Mouse (Mus musculus) heart, adult 11 months (tissue): ENCODE results near the gene Rptor.

Source experiments
- DNase-seq: peaks from one replicate; pipeline ENCODE4 v3.0.0; 2022

Rptor gene

GRCm38 (mm10) chr11:119788919-119789713 is 186.4 kb downstream of the Rptor start:
- no peak for DNase-seq

- no peak for DNase-seq
Measured at GRCm38 (mm10) chr11:119791923-119792564, 189.3 kb downstream of the Rptor start.

GRCm38 (mm10) chr11:119793378-119793777 is 190.7 kb downstream of the Rptor start:
- DNase-seq = no peak

- DNase-seq = no peak
Measured at GRCm38 (mm10) chr11:119794020-119794419, 191.3 kb downstream of the Rptor start.

DNA sequence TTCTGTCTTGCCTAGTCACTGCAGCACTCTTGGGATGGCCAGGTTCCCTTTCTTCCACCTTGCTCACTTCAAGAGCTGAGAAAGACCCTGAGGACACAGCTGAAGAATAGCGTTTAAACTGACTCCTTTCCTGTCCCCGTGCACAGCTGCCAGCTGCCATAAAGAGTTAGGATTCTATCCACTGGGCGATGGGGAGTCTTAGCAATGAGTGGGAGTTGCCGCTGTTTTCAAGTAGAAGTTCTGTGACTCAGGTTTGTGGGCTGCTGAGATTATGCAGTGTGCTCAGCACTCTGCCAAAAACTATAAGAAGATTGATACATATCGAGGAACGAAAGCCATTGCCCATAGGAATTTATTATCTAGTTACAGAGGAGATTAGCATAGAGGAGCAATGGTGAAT is 192.0 kb downstream of the Rptor start:
- DNase-seq = no peak

DNA sequence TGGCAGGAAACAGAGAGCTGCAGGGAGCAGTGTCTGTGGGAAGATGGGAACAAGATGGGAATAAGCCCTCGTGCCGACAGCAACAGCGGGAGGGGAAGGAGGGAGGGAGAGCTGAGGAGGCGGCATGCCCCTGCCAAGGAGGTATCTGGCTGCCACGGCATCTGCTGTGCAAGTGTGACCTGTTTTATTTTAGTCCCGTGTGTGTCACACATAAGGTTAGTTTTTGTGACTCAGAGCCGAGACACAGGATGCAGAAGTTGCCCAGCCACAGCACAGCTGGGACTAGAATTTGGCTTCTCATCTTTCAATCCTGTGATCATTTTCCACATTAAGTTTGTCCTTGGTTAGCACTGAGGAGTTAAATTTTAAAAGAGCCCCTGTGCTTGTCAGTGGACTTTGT is 193.7 kb downstream of the Rptor start:
- no peak for DNase-seq

- no peak for DNase-seq
Measured at GRCm38 (mm10) chr11:119796846-119797245, 194.1 kb downstream of the Rptor start.

- no peak for DNase-seq
Measured at GRCm38 (mm10) chr11:119799536-119799935, 196.8 kb downstream of the Rptor start.

DNA sequence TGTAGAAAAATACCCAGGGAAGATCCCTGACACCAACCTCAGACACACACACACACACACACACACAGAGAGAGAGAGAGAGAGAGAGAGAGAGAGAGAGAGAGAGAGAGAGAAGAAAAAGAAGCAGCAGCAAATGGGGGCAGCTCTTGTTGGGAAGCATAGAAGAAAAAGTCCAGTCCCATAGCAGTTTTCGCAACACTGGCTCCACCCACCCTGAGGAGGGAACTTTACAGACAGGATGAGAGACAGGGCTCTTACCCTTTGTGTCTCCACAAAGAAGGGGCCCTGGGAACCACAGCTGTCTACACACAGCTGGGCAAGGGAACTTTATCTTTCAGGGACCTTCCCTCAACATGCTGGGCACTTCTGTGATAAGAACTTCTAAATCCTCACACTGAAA is 199.2 kb downstream of the Rptor start:
- no peak for DNase-seq

- no peak for DNase-seq
Measured at GRCm38 (mm10) chr11:119802947-119803346, 200.2 kb downstream of the Rptor start.

DNA sequence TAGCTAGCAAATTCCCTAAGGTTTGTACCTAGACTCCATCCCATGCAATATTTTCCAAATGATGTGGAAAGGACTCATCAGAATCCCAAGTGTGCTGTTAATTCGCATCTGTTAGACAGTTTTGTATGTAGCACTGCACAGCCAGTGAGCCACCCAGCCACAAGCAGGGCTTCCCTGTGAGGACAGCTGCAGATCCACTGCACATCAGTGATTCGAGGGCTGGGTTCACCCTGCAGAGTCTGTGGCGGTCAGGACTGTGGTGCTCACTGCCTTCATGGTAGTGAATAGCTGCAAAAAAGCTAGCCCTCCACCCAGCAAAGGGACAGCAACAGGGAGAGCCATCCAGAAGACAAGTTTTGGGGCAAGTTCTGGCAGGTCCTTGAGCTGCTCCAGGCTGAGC is 201.7 kb downstream of the Rptor start:
- no peak for DNase-seq

- no peak for DNase-seq
Measured at GRCm38 (mm10) chr11:119805112-119805750, 202.5 kb downstream of the Rptor start.

DNA sequence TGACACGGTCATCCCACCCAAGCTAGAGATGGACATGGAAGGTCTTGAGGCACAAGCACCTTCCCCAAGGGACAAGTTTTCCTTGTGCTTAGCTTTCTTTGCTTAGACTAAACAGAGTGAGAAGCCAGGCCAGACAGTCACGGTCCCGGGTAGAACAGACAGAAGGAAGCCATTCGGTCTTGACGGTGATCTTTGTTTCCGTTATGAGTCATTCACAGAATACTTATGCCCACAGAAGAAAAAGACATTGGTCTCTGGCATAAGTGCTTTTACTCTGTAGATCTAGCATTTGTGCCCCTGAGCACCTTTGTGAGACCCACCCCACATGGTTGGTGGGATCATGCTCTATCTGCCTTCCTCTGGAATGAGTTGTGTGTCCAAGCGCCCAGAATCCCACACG is 203.8 kb downstream of the Rptor start:
- no peak for DNase-seq

- DNase-seq = peak; percentile 89
Measured at GRCm38 (mm10) chr11:119807431-119808031, 204.8 kb downstream of the Rptor start.

DNA sequence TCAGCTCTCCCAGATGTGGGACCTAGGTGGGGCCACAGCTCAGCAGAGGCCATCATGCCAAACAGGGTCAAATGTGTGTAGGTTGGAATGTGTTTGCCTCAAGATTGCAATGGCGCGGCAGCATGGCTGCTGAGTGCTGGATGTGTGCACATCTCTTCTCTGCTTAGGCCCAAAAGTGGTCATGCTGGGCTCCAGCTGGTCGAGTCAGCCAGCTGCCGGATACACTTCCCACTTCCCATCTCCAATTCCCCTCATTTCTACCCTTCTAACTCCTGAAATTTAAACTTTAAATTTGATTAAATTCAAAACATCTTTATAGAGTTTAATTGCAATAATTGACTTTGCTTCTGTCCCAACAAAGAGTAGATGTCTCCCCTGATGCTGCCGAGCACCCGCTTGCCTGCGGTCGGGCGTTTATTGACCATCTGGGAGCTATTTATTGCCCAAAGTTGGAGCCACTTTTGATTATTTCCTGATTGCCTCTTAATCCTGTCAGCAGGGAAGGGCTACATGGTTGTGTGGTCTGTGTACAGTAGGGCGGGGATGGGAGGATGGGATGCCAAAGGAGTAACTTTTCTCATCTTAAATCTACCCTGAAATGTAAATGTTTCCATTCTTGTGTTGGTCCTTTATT is 206.1 kb downstream of the Rptor start:
- no peak for DNase-seq

- no peak for DNase-seq
Measured at GRCm38 (mm10) chr11:119809309-119809708, 206.6 kb downstream of the Rptor start.

DNA sequence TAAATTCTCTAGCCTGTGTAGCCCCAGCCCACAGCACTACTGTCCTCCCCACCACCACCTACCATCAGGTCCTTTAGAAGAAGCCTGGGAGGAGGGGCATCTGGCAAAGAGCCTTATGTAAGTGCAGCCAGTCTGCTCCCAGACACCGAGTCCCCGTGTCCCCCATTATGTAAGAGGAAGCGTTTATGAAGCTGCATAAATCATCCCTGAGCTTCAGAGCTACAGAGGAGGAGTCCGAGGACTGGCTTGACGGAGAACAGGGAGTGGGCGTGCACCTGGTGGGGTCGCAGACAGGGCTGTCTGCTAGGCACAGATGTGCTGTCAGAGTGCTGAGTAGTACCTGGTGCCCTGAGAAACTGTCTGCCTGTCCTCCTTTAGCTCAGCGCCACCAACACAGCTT is 208.3 kb downstream of the Rptor start:
- DNase-seq = no peak

- DNase-seq = no peak
Measured at GRCm38 (mm10) chr11:119811598-119811997, 208.9 kb downstream of the Rptor start.

DNA sequence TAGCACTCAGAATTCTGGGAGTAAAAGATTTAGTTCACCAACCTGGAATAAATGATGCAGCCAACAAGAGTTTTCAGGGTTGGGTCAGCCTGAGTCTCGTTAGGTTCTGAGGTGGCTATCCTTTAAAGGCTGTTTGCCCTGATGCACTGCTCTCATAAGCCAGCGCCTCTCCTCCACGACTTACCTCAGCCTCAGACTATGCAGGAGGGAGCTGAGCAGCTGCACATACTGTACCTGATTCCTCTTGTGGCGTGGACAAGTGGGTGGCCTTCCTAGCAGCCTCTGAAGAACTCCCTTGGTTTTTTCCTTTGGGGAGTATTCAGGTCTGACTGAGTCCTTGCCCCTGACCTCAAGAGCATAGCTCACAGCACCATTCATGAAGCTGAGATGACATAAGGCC is 209.4 kb downstream of the Rptor start:
- no peak for DNase-seq

DNA sequence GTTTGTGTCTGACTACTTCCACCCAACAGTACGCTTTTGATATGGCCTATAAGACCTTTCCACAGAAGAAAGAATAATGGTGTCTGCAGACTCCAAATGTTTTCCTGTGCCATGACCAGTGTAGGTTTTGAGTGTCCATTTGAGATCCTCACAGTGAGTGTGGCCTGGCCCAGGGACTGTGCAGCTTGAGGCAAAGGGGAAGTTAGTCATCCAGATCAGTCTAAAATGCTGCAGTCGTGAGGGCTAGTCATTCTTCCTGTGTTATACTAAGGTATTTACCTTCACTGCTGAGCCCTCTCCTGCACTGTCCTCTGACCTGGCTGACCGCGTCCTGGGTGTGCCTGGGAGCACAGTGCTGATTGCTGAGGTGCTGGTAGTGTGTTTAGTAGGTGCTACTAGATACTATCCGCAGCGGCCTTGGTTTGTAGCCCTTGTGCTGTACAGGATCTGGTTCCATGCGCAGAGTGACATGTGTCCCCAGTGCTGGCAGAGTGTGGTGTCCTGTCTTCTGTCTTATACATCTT is 211.4 kb downstream of the Rptor start:
- no peak for DNase-seq

DNA sequence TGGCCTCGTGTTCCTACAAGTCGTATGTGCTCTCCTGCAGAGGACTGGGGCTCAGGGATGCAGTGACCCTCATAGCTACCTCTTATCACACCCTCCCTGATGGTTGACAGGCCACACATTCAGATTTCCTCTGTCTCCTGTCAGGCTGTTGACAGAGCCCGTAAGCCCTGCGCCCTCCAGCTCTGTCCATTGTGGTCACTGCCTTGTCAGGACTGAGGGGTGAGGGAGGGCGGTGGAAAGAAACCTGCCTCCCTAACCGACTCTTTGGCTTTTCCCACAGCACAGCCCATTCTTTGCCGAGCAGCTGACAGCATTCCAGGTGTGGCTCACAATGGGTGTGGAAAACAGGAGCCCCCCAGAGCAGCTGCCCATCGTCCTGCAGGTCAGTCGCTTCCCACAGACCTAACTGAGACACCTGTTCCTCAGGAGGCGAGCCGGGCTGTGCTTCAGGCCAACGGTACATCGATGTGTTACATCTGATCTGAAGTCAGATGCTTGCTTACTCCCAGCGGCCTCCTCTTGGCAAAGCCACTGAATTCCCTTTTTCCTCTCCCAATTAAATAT is 214.2 kb downstream of the Rptor start:
- no peak for DNase-seq

GRCm38 (mm10) chr11:119817362-119817837 is 214.7 kb downstream of the Rptor start:
- DNase-seq = peak; percentile 90
